Mouse (Mus musculus) gastrocnemius, adult 2 months (tissue): Measurements from ENCODE around the gene Mrtfa. TPM values are rescaled to one million over a fixed set of nuclear protein-coding genes. Genes with fewer than 3 reads are reported as not detected.

Source experiments
- DNase-seq: peaks from one replicate; pipeline ENCODE4 v3.0.0; 2022
- H3K27ac ChIP-seq: fragments of 200-600 bp; 2 replicates; pipeline ENCODE4 v1.8.1; 2022; ENCODE audit warnings: mild to moderate bottlenecking
- H3K4me3 ChIP-seq: fragments of 200-600 bp; 2 replicates; pipeline ENCODE4 v1.8.1; 2022; ENCODE audit warnings: mild to moderate bottlenecking, moderate library complexity
- CTCF ChIP-seq: fragments of 200-600 bp; IDR thresholded peaks from 2 replicates; pipeline ENCODE4 v1.8.1; 2022; ENCODE audit warnings: antibody characterized with exemption, mild to moderate bottlenecking, moderate library complexity
- intact Hi-C: fragments of 180-260 bp; cut with DNase I; formaldehyde crosslinking; loops from one replicate; pipeline ENCODE4 v1.15.1; 2025
- total RNA-seq, 2 experiments: library from RNA; stranded (reverse); gene quantifications; 2 replicates each; pipeline ENCODE4 v1.2.3; 2021

Gene Mrtfa
- total RNA-seq, 2 experiments from 2014 or later = 18.8 to 28.1 TPM

DNA sequence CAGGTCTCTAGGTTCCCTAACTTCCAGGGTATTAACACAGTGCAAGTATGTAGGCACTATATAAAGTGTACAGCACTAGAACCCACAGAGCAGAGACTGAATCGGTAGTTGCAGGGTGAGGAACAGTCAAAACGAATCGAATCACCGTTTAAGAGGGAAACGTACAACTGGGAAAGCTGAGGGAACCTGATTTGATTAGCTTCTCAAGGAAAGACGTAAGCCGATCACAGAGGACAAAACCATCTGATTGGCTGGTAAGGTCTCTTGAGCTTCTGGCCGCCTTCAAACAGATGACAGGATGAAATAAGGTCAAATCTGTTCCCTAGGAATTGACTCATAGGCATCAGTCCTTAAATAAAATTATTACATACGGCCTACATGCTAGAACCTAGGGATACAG lies 106.7 kb downstream of the Mrtfa start:
- intact Hi-C loops = loop anchor here (5.0 kb wide), 1 partner anchor 218 kb away; no protein-coding TSS in a partner anchor
- Histone ChIP-seq H3K27ac (peak overlapping the region; percentile 67), H3K4me3 (no peak overlapping the region)
- TF ChIP-seq CTCF = no peak
- no peak for DNase-seq

DNA sequence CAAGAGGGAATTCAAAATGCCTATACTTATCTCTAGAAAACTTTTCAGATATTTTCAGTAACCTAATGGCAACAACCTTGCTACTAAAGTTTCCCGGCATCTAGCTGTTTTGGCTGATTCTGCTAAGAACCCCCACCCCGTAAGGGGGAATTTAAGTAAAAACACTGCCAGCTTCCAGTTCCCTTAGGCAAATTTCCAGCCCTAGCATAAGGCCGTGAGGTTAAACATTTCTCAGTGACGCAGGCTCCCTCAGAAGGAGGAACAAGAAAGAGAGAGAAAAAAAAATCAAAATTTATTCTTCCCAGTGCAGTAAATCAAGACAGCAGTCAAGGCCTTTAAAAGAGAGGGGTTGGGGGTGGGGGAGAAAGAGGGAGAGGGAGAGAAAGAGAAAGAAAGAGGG lies 107.3 kb downstream of the Mrtfa start:
- no peak for TF ChIP-seq CTCF
- Histone ChIP-seq H3K4me3 (no peak overlapping the region), H3K27ac (peak overlapping the region; percentile 67)
- intact Hi-C loops = loop anchor here (5.0 kb wide), 1 partner anchor 219 kb away; no protein-coding TSS in a partner anchor
- no peak for DNase-seq

DNA sequence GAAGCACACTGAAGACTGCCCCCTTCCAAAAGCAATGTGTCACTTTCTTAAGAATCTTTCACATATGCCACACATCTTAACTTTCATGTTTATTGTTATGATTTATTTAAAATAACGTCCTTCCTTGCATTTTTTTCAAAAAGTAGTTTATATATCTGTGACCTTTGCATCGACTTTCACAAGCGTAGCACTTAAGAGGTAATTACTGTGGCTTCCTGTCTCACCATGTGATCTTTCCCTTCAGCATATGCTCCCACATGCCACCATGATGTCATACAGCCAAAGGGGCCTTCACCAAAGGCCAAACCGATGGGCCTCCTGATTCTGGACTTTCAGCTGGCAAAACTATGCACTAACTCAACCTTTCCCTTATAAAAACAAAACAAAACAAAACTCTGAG lies 109.3 kb downstream of the Mrtfa start:
- H3K27ac ChIP-seq = no peak overlapping the region
- no peak for DNase-seq
- H3K4me3 ChIP-seq = no peak overlapping the region
- intact Hi-C loops = loop anchor here (5.0 kb wide), 1 partner anchor 221 kb away; no protein-coding TSS in a partner anchor
- TF ChIP-seq CTCF = no peak

DNA sequence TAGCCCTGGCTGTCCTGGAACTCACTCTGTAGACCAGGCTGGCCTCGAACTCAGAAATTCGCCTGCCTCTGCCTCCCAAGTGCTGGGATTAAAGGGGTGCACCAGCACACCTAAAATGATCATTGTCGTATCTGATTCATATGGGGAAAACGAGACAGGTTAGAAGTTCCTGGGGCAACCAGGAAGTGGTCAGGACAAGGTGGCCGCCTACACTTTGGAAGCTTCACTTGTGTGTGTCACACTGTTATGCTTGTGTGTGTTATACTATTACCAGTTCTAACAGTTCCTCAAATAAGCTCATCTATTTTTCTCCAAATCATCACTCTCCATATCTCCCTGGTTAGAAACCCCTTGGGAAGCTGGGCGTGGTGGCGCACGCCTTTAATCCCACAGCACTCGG lies 110.2 kb downstream of the Mrtfa start:
- TF ChIP-seq CTCF = no peak
- intact Hi-C loops = loop anchor here (5.0 kb wide), 1 partner anchor 222 kb away; no protein-coding TSS in a partner anchor
- Histone ChIP-seq H3K4me3 (no peak overlapping the region), H3K27ac (no peak overlapping the region)
- no peak for DNase-seq

DNA sequence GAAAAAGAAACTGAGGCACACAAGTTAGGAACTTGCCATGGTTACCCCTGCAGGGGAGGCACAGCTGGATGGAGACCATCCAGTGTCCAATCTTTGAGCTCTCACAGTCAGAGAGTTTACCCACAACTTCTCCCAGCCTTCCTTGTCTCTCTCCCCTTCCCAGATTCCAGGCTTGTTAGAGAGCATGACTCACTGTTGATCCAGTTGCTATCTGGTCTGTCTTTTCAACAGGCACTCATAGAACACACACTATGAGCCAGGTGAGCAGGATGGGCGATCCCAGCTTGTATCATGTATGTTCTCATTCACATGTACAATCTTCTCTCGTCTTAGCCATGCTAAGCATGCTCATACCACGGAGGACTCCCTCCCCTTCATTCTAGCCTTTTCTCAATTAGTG lies 111.3 kb downstream of the Mrtfa start:
- H3K27ac ChIP-seq = no peak overlapping the region
- H3K4me3 ChIP-seq = no peak overlapping the region
- DNase-seq = no peak
- intact Hi-C loops = no loop called here
- no peak for TF ChIP-seq CTCF

DNA sequence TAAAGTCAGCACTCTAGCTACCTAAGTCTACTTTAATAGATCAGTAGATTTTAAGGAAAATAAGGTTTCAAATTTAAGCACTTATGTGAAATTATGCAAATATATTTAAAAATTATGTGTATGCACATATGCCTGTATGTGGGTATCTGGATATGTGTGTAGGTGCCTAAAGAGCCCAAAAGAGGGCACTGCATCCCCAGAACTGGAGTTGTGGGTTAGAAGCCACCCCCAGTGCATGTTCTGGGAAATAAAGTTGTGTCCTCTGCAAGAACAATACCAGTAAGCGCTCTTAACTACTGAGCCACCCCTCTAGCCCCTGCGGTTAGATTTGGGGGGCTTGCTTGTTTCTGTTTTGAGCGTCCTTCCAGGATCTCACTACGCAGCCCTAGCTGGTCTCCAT lies 113.0 kb downstream of the Mrtfa start:
- intact Hi-C loops = loop anchor here (2.0 kb wide), 1 partner anchor 123 kb away; no protein-coding TSS in a partner anchor
- H3K27ac ChIP-seq = no peak overlapping the region
- peak; percentile 66 for TF ChIP-seq CTCF
- no peak overlapping the region for H3K4me3 ChIP-seq
- DNase-seq = no peak

DNA sequence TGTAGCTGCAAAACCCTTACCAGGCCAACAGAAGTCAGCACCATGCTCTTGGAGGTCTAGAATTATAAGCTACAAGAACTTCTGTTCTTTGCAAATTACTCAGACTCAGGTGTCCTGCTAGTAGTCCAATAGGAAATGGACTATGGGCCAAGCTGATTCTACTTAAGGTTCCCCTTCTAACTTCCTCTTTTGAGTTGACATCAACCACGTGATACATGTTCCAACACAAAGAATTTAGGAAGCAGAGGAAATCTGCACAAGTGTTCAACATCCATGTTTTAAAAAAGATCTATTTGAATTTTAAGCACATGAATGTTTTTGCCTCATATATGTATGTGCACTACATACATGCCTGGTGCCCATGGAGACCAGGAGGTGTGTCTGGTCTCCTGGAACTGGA lies 116.0 kb downstream of the Mrtfa start:
- no peak overlapping the region for H3K27ac ChIP-seq
- no peak for TF ChIP-seq CTCF
- intact Hi-C loops = no loop called here
- DNase-seq = no peak
- no peak overlapping the region for H3K4me3 ChIP-seq

DNA sequence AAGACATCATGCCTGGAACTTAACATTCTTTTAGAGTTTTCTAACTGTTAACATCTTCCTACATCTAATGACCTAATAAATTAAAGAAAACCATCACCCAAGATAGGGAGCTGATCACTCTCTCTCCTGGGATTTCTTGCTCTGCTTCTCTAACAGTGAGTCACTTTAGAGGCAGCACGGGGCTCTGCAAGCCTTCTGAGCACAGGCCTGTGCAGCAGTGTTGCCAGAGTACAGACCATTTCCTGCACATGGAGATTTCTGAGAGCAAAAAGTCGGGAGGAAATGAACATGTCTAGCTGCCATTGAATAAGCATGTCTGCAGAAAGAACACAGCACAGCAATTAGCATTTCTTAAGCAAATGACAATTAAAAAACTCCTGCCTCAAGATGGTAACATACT lies 116.8 kb downstream of the Mrtfa start:
- Histone ChIP-seq H3K27ac (peak overlapping the region; percentile 51), H3K4me3 (no peak overlapping the region)
- no peak for DNase-seq
- intact Hi-C loops = no loop called here
- TF ChIP-seq CTCF = no peak

DNA sequence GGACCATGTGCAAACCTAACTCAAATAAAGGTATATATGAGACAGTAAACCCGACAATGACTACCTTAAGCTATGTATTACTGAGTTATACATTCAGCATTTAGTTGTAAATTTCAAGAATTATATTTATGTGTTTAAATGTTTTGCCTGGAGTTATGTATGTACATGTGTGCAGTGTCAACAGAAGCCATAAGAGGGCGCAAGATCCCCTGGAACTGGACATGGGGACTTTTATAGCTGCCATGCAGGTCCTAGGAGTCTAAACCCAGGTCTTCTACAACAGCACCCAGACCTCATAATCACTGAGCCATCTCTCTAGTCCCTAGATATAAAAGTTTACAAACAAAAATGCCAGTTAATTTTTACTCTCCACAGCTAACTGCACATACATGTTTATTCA lies 117.8 kb downstream of the Mrtfa start:
- intact Hi-C loops = no loop called here
- Histone ChIP-seq H3K4me3 (no peak overlapping the region), H3K27ac (no peak overlapping the region)
- DNase-seq = peak; percentile 36
- peak; percentile 48 for TF ChIP-seq CTCF

DNA sequence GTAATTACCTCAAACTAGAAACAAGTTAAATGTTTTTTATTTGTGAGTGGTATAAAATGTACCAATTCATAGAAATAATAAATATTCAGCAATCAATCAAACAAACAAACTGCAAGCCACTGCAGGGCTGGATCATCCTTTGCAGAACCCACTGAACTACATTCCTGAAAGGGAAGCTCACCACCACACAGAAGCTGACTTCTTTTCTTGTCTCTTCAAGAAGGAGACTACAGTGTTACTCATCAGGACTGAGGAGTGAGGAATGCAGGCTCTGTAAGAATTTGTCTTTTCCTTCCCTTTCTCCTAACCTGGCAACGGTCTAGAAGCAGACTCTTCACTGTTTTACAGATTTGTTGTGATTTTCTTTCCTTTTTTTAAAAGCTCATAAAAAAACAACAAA lies 120.1 kb downstream of the Mrtfa start:
- DNase-seq = no peak
- Histone ChIP-seq H3K27ac (no peak overlapping the region), H3K4me3 (no peak overlapping the region)
- intact Hi-C loops = no loop called here
- no peak for TF ChIP-seq CTCF

DNA sequence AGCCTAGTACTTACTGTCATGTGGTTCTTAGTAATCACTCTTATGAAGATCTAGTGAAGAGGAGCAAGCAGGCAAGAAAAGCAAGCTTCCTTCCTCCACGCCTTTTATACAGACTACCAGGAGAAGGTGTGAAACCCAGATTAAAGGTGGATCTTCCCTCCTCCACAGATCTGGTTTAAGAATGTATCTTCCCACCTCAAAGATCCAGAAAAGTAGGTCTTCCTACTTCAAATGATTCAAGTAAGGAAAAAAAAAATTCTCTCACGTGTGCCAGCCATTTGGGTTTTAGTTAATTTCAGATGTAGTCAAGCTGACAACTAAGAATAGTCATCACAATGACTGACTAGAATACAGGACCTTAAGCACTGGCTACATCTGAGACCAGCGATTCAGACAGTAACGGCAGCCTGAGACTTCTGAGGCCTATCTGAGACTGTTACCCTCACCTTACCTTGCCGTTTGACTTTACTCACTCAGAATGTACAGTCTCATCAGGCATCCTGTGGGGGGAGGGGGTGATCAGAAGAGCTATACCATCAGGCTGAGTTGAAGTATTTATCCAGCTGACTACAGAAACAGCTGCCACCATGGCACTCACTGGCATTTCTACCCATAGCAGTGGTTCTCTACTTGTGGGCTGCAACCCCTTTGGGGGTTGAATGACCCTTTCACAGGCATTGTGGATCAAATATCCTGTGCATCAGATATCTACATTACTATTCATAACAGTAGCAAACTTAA lies 121.7 kb downstream of the Mrtfa start:
- H3K4me3 ChIP-seq = no peak overlapping the region
- TF ChIP-seq CTCF = no peak
- intact Hi-C loops = no loop called here
- no peak for DNase-seq
- peak overlapping the region; percentile 96; the same call in 1 of the 2 replicates for H3K27ac ChIP-seq

DNA sequence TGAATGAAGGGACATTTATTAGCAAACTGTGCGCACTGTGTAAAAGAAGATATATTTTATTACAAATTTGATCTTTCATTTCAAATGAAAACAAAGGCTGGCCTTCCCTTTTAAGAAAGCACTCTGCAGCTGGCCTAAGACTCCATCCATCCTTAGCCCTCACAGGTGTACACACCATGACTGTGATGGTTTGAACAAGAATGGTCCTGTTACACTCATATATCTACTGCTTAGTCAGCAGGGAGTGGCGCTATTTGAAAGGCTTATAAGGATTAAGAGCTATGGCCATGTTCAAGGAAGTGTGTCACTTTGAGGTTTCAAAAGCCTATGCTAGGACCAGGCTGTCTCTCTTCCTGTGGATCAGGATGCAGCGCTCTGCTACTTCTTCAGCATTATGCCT lies 122.8 kb downstream of the Mrtfa start:
- no peak for TF ChIP-seq CTCF
- H3K4me3 ChIP-seq = no peak overlapping the region
- intact Hi-C loops = no loop called here
- DNase-seq = no peak
- H3K27ac ChIP-seq = peak overlapping the region; percentile 96

DNA sequence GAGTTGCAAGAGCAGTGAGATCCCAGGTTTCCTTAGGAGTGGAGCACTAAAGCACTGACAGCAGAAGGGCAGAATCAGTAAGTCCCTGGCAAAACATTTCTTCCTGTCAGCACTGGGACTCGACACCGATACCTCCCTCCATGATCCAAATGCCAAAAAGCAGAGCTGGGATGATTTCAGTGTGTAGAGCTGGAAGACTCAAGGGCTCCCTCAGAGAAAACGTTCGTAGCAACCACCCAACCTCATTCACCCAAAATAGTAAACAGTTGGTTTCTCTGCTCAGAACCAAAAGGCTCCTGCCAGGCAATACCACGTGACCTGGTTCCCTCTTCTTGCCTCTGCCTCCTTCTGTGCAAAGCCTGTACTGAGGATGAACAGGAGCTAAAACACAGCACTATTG lies 123.6 kb downstream of the Mrtfa start:
- peak overlapping the region; percentile 96 for H3K27ac ChIP-seq
- DNase-seq = peak; percentile 84
- H3K4me3 ChIP-seq = peak overlapping the region; percentile 73
- TF ChIP-seq CTCF = no peak
- intact Hi-C loops = no loop called here

DNA sequence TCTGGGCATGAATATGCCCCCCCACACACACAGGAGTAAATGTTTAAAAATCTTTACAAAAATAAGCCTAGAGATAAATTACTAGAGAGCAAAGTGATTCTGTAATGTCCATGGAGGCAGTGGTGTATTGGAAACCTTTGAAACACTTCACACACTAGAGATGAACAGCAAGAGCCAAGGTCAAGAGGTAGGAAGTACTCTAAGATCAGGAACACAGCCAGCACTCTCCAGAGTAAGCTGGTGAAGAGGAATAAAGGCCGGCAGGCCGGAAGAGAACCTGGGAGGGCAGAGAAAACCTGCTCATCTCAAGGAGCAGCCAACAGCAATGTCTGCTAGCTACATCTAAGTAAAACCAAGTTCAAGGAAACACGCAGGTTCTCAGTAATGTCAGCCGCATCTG lies 125.9 kb downstream of the Mrtfa start:
- intact Hi-C loops = loop anchor here (1.0 to 2.0 kb wide), 3 partner anchors 22 to 37 kb away; no protein-coding TSS in a partner anchor
- peak overlapping the region; percentile 96 for H3K27ac ChIP-seq

More for the DNA sequence above, 125.9 kb downstream of the Mrtfa start:
- no peak for DNase-seq
- TF ChIP-seq CTCF = no peak
- H3K4me3 ChIP-seq = peak overlapping the region; percentile 73
